Mouse (Mus musculus) layer of hippocampus, postnatal 10 days (tissue): ENCODE results near the gene Ovol2. TPM values are rescaled to one million over a fixed set of nuclear protein-coding genes. Genes with fewer than 3 reads are reported as not detected.

ENCODE experiments used
- DNase-seq, 2 experiments: peaks; one replicate each; pipeline ENCODE4 v3.0.0; 2021; ENCODE audit warnings: low spot score in 2 of 2
- total RNA-seq, 2 experiments: library from RNA; stranded (reverse); gene quantifications; 2 replicates each; pipeline ENCODE4 v1.2.3; 2021

Gene Ovol2
- total RNA-seq, 2 experiments from 2014 or later = 1.5 to 2.1 TPM

GRCm38 (mm10) chr2:144268446-144269305, 63.3 kb downstream of the Ovol2 start:
- no peak for DNase-seq

GRCm38 (mm10) chr2:144267731-144268015, 64.3 kb downstream of the Ovol2 start:
- no peak for DNase-seq

- no peak for DNase-seq
Observed at GRCm38 (mm10) chr2:144267004-144267730, 64.8 kb downstream of the Ovol2 start.

- no peak for DNase-seq
Observed at GRCm38 (mm10) chr2:144265916-144266683, 65.8 kb downstream of the Ovol2 start.

GRCm38 (mm10) chr2:144265120-144265488, 66.8 kb downstream of the Ovol2 start:
- DNase-seq = no peak

GRCm38 (mm10) chr2:144264398-144265119, 67.4 kb downstream of the Ovol2 start:
- DNase-seq = no peak

- no peak for DNase-seq
Observed at GRCm38 (mm10) chr2:144262837-144263236, 69.1 kb downstream of the Ovol2 start.

Other genes with a start within 250 kb of the Ovol2 start
- 1 to 10 TPM; 2.9 to 3.2 TPM for gene Mgme1, start 61.5 kb downstream of the Ovol2 start, total RNA-seq
- gene Snx5, start 61.2 kb downstream of the Ovol2 start, total RNA-seq = 10 to 100 TPM; 67.9 to 68.7 TPM
- 10 to 100 TPM; 26.5 to 29.3 TPM for gene Kat14, start 36.8 kb upstream of the Ovol2 start, total RNA-seq
- 1 to 10 TPM; 5.4 to 7.9 TPM for gene Pet117, start 36.9 kb upstream of the Ovol2 start, total RNA-seq
- gene Dzank1, start 195.3 kb upstream of the Ovol2 start, total RNA-seq = 100 to 1,000 TPM in 1 of 2 experiments, 10 to 100 TPM in 1; 84.7 to 116 TPM
- gene Polr3f, start 195.6 kb upstream of the Ovol2 start, total RNA-seq = 10 to 100 TPM; 27.3 to 32.6 TPM
- 10 to 100 TPM; 24.8 to 25.8 TPM for gene Rbbp9, start 218.7 kb upstream of the Ovol2 start, total RNA-seq
- 10 to 100 TPM; 46.5 to 47.8 TPM for gene Sec23b, start 224.1 kb upstream of the Ovol2 start, total RNA-seq